Mouse (Mus musculus) bone marrow macrophage, adult 2 months (primary cell): ENCODE measurements at regions not wholly inside any gene's neighbourhood (a gene's known extent, or its start where the extent isn't known, plus 50 kb on each side); places are given as distances from the start of the nearest gene placed in this dataset.

Experiments
- H3K27ac ChIP-seq: 2 replicates; pipeline ENCODE4 v1.5.1; 2012; ENCODE audit warnings: low read depth, low read length; ENCODE audit not compliant: insufficient read depth
- H3K4me1 ChIP-seq: 2 replicates; pipeline ENCODE4 v1.6.1; 2012; ENCODE audit warnings: low read length; ENCODE audit not compliant: control insufficient read depth, insufficient read depth
- H3K4me3 ChIP-seq: 2 replicates; pipeline ENCODE4 v1.5.1; 2012; ENCODE audit warnings: mild to moderate bottlenecking, low read length, moderate library complexity; ENCODE audit not compliant: insufficient read depth
- CTCF ChIP-seq: IDR thresholded peaks from 2 replicates; pipeline ENCODE4 v1.5.1; 2012; ENCODE audit warnings: low read depth, mild to moderate bottlenecking, low read length, moderate library complexity
- POLR2A ChIP-seq: IDR thresholded peaks from 2 replicates; pipeline ENCODE4 v1.6.1; 2012; ENCODE audit warnings: mild to moderate bottlenecking, low read depth, low read length, borderline replicate concordance

- Histone ChIP-seq H3K4me3 (no peak overlapping the region), H3K4me1 (no peaks in the 10 kb centered on the region), H3K27ac (no peak overlapping the region)
- TF ChIP-seq CTCF (no peak), POLR2A (no peak)
These were observed 189.8 kb upstream of the Prep start for GRCm38 (mm10) chr10:44877076-44877663.

DNA sequence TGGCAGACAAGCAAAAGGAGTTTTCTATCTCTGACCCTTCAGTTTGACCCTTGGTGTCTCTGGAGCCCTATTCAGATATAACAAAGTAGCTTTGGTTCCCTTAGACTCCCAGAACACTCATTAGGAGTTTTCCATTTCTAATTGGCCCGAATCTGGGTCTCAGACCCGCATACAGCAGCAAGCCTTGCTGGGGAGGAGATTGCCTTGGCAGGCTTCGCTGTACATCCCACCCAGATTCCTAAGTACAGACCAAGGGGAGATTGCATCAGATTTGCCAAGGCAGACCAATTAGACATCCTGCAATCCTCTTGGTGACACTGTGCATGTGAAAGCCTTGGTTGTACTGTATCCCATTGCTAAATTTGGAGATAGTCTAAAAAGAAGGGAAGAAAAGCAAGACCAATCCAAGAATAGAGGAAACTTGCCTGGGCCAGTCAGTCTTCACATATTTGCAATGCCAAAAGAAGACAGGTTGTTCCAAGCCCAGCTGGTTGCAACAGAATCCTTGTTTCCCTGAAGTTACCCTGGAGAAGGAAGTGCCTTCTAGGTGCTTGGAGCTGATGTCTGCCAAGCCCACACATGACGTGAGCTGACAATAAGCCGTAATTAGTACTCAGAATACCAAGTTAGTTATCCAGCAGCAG, 193.2 kb upstream of the Prep start:
- Histone ChIP-seq H3K4me1 (no peaks in the 10 kb centered on the region), H3K4me3 (no peak overlapping the region), H3K27ac (no peak overlapping the region)
- TF ChIP-seq CTCF (no peak), POLR2A (no peak)

GRCm38 (mm10) chr10:44864191-44864747, 202.7 kb upstream of the Prep start:
- Histone ChIP-seq H3K27ac (no peak overlapping the region), H3K4me1 (no peaks in the 10 kb centered on the region), H3K4me3 (no peak overlapping the region)
- no peak for TF ChIP-seq POLR2A
- TF ChIP-seq CTCF: no peak

DNA sequence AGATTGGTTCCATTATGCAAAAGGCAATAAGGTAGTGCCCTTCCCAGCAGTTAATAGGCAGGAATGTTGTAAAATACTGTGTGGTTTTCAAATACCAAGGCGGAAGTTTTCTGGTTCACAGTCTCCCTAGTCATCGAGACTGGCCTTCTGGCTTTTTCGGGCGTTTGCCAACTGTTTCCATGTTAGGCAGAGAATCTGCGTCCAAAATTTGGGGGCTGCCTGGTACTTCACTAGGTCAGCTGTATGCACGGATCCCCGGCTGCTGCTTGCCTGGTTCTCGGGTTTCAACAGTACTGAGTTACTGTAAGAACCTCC, 204.7 kb upstream of the Prep start:
- Histone ChIP-seq H3K4me1 (peaks cover 6% of the 10 kb centered on the region; the same call in 1 of the 2 replicates), H3K4me3 (no peak overlapping the region), H3K27ac (no peak overlapping the region)
- TF ChIP-seq CTCF: no peak
- TF ChIP-seq POLR2A: no peak

- H3K4me1 ChIP-seq: peaks cover 6% of the 10 kb centered on the region; the same call in 1 of the 2 replicates
- H3K27ac ChIP-seq: no peak overlapping the region
- TF ChIP-seq CTCF: no peak
- TF ChIP-seq POLR2A: no peak
- no peak overlapping the region for H3K4me3 ChIP-seq
These were observed 205.2 kb upstream of the Prep start for GRCm38 (mm10) chr10:44861671-44862359.

- Histone ChIP-seq H3K4me3 (no peak overlapping the region), H3K4me1 (peaks cover 6% of the 10 kb centered on the region; the same call in 1 of the 2 replicates), H3K27ac (no peak overlapping the region)
- no peak for TF ChIP-seq CTCF
- no peak for TF ChIP-seq POLR2A
These were observed 209.6 kb upstream of the Prep start for GRCm38 (mm10) chr10:44857444-44857843.

DNA sequence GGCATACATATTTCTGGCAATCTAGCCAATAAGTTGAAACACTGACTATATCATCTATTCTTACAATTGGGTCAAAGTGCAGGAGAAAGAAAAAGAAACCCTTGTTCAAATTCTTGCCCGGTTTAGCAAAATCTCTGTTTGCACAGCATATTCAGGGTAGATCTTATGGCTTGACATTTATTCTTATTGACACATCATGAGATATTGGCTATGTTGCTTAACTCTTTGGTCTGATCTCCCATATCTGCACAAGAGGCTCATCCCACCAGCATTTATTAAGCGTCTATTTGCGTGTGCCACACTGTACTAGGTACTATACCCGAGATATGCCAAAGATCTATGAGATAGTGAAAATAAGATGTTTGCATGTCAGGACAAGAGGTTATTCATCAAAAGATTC, 212.9 kb upstream of the Prep start:
- H3K27ac ChIP-seq: no peak overlapping the region
- no peak overlapping the region for H3K4me3 ChIP-seq
- H3K4me1 ChIP-seq: peaks cover 6% of the 10 kb centered on the region; the same call in 1 of the 2 replicates
- TF ChIP-seq CTCF (no peak), POLR2A (no peak)

DNA sequence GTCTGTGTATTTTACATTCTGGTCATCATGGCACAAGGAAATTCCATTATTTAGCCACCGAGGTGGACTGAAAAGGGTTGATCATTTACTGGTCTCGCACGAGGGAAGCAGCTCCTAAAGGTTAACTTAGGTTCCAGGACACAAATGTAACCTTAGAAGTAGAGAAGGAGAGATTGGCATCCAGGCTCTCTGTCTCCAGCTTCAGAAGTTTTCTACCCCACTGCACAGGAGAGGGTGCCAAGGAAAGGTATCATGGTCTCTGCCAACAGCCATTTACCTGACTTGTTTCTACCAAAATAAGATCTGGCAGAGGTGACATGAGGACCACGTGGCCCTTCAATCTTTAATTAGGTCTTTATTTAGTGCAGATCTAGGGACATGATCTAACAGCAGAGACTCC, 218.0 kb upstream of the Prep start:
- Histone ChIP-seq H3K4me3 (no peak overlapping the region), H3K27ac (no peak overlapping the region), H3K4me1 (peaks cover 4% of the 10 kb centered on the region; the same call in 1 of the 2 replicates)
- TF ChIP-seq CTCF: no peak
- no peak for TF ChIP-seq POLR2A

GRCm38 (mm10) chr10:44846765-44847164, 220.2 kb upstream of the Prep start:
- H3K4me3 ChIP-seq: no peak overlapping the region
- H3K27ac ChIP-seq: no peak overlapping the region
- peaks cover 4% of the 10 kb centered on the region; the same call in 1 of the 2 replicates for H3K4me1 ChIP-seq
- no peak for TF ChIP-seq POLR2A
- no peak for TF ChIP-seq CTCF

DNA sequence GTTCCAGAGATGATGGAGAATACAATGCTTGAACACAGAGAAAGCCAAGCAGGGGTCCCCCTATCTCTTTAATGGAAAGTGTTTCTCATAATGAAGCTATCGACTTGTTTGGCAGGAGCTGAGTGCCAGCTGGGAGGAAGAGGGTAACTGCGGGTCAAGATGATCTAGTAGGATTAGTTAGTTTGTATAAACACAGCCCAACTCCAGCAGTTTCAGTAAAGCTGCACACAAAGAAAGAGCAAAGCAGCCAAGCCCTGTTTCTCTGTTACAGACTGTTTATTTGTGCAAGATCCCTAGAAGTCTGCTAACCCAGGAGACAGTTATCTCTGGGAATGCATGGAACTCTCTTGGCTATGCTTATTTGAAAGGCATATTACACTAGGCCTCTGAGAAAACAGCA, 220.9 kb upstream of the Prep start:
- Histone ChIP-seq H3K4me1 (peaks cover 4% of the 10 kb centered on the region; the same call in 1 of the 2 replicates), H3K27ac (no peak overlapping the region), H3K4me3 (no peak overlapping the region)
- TF ChIP-seq CTCF (no peak), POLR2A (no peak)

DNA sequence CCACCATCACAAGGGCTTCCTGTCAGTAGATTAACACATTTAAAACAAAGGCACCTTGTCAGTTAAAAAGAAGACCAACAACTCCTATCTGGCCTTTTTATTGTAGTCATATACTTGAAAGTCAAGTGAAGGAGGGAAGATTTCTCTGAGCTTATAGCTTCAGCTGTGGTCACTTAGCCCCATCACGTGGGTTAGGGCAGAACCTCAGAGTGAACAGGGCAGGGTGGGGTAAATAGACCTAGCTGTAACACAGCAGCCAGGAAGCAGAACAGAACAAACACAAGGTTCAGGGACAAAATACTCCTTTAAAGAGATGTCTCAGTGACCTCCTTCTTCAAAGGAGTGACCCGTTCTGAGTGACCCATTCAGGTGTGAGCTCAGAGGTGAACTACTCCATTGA, 226.6 kb upstream of the Prep start:
- Histone ChIP-seq H3K27ac (no peak overlapping the region), H3K4me1 (no peaks in the 10 kb centered on the region), H3K4me3 (no peak overlapping the region)
- TF ChIP-seq CTCF (no peak), POLR2A (no peak)
